Mouse (Mus musculus): ENCODE results near the gene Fgfr2. TPM values are rescaled to one million over a fixed set of nuclear protein-coding genes. Genes with fewer than 3 reads are reported as not detected.

Gene Fgfr2
- total and polyA plus RNA-seq, 2 experiments from 2014 or later, result 17.1 to 47.6 TPM

DNA sequence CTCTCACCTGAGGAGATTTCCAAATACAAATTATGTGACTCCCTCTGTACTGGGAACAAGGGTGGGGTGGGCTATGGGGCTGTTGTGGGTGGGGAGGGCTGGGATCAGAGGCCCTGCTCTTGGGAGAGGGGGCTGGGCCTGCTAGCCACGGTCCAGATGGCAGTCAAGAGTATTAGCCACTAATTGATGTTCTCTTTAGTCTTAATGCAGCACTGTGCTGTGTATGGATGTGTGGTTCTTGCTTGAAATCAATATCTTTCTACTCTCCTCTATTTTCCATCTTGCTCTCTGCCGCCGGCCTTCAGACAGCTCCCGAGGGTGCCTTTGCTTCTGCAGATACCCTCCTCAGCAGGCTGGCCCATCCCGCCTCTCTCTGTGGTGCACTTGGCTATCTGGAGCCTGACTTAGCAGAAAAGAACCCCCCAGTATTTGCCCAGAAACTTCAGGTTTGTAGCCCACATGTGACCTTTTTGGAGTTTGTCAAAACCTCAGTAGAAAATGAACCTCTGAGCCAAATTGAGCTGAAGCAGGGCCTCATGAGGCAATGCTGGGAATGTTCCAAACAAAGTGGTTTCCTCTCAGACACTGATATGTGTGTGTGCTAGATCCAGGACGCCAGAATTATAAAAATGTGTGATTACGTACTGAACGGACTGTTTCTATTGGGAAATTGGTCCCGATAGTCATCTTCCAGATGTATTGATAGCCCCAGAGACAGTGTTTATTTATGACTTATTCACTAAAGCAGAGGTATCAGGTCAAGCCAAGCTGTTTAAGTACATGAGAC lies 2379.7 kb downstream of the Fgfr2 start:
- TF ChIP-seq CTCF (IDR thresholded peaks at IDR 0.05; ENCODE audit: low read depth), result no peak
- Histone ChIP-seq H3K27ac (ENCODE audit: low read depth, low read length) (no peak overlapping the region), H3K9me3 (ENCODE audit: low read length) (no peaks in the 10 kb centered on the region), H3K4me1 (ENCODE audit: insufficient read depth) (no peaks in the 10 kb centered on the region), H3K27me3 (ENCODE audit: insufficient read depth, low read length) (no peaks in the 10 kb centered on the region), H3K36me3 (ENCODE audit: insufficient read depth) (peaks cover 79% of the 10 kb centered on the region), H3K4me2 (ENCODE audit: low read depth) (no peak overlapping the region), H3K4me3 (ENCODE audit: low read depth, low read length) (no peak overlapping the region), H3K9ac (no peak overlapping the region)
- ATAC-seq, result no peak
- no peak for DNase-seq
- WGBS, result 86% methylated on average over 9 of the region's 9 CpGs

DNA sequence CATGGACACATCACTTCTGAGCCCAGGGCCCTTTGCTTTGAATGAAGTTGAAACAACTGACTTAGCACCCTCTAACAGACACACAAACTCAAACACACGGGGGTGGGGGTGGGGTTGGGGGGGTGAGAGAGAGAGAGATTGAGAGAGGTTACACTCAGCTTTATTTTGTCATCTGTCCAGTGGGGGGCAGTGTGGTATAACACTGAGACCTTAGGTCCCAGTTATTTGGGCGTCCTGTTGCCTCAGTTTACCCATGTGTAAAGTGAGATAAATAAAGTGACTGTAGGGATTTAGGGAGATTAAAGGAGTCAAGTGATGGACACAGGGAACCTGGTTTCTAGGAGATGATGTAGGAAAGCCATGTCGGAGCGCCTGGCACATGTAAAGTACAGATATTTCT lies 2382.1 kb downstream of the Fgfr2 start:
- Histone ChIP-seq H3K9me3 (ENCODE audit: low read length) (no peaks in the 10 kb centered on the region), H3K9ac (no peak overlapping the region), H3K27ac (ENCODE audit: low read depth, low read length) (no peak overlapping the region), H3K4me1 (ENCODE audit: insufficient read depth) (no peaks in the 10 kb centered on the region), H3K4me2 (ENCODE audit: low read depth) (no peak overlapping the region), H3K36me3 (ENCODE audit: insufficient read depth) (peaks cover 92% of the 10 kb centered on the region), H3K27me3 (ENCODE audit: insufficient read depth, low read length) (no peaks in the 10 kb centered on the region), H3K4me3 (ENCODE audit: low read depth, low read length) (no peak overlapping the region)
- 79% methylated on average over 4 of the region's 4 CpGs for WGBS
- peak; percentile 36 for TF ChIP-seq CTCF (IDR thresholded peaks at IDR 0.05; ENCODE audit: low read depth)
- ATAC-seq (no peak), DNase-seq (no peak)

DNA sequence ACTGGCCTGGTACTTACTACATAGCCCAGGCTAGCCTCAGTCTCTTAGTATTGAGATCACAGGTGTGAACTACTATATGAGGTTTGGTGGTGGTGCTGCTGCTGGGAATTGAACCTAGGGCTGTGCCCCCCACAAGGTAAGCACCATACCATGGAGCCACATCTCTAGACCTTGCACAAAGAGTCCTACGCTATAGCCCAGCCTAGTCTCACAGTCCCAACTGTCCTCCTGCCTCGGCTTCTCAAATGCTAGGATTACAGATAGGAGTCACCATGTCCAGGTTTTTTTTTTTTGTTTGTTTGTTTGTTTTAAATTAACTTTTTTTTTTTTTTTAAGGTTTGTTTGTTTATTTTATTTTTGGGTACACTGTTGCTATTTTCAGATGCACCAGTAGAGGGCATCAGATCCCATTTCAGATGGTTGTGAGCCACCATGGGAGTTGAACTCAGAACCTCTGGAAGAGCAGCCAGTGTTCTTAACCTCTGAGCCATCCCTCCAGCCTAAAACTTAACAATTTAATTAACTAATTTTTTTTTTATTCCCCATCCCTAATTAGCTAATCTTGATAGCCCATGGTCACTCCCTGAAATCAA lies 2388.9 kb downstream of the Fgfr2 start:
- 93% methylated on average over 2 of the region's 2 CpGs for WGBS
- Histone ChIP-seq H3K4me3 (ENCODE audit: low read depth, low read length) (no peak overlapping the region), H3K27me3 (ENCODE audit: insufficient read depth, low read length) (no peaks in the 10 kb centered on the region), H3K27ac (ENCODE audit: low read depth, low read length) (no peak overlapping the region), H3K9ac (no peak overlapping the region), H3K36me3 (ENCODE audit: insufficient read depth) (peaks cover 67% of the 10 kb centered on the region), H3K4me2 (ENCODE audit: low read depth) (no peak overlapping the region), H3K9me3 (ENCODE audit: low read length) (no peaks in the 10 kb centered on the region), H3K4me1 (ENCODE audit: insufficient read depth) (0 out of 2 replicates have a peak, but pooled peaks cover 7% of the 10 kb centered on the region)
- ATAC-seq (no peak), DNase-seq (no peak)
- TF ChIP-seq CTCF (IDR thresholded peaks at IDR 0.05; ENCODE audit: low read depth), result peak; percentile 49

DNA sequence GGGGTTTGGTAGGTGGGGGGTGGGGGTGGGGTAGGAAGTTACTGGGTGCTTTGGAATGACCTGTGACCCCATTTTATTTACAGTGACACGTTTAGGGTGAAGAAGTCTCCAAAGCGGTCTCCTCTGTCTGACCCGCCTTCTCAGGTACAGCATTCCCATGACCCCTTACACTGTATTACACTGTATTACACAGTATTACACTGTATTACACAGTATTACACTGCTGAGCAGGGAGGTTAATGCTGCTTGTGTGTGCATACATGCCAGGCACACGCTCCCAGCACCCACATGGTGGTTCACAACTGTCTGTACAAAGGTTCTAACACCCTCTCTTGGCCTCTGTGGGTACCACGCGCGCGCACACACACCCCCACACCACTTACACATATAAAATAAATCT lies 2389.7 kb downstream of the Fgfr2 start:
- TF ChIP-seq CTCF (IDR thresholded peaks at IDR 0.05; ENCODE audit: low read depth), result no peak
- no peak overlapping the region for H3K27ac ChIP-seq (ENCODE audit: low read depth, low read length)

DNA sequence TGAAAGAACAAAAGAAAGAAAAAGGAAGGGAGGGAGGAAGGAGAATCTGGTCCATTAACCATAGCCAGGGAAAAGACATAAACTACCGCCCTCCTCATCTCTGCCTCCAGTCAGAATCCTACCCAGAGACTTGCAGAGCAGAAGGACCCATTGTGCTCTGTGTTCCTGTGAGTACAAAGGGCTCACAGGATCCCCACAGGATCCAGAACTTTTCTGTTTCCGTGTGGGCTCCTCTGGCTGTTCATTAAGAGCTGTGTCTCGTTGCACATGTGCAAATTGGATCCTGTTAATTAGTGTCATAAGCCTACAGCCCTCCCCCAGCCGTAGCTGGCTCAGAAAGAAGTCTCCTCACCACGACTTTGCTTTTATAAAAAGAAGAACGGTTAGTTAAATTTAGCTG lies 2390.2 kb downstream of the Fgfr2 start:
- no peak overlapping the region for H3K4me2 ChIP-seq (ENCODE audit: low read depth)
- no peak for TF ChIP-seq CTCF (IDR thresholded peaks at IDR 0.05; ENCODE audit: low read depth)
- 10% methylated on average over 6 of the region's 6 CpGs for WGBS
- no peaks in the 10 kb centered on the region for H3K9me3 ChIP-seq (ENCODE audit: low read length)
- 0 out of 2 replicates have a peak overlapping the region, but pooled peaks have one; percentile 22 for H3K27ac ChIP-seq (ENCODE audit: low read depth, low read length)
- no peaks in the 10 kb centered on the region for H3K27me3 ChIP-seq (ENCODE audit: insufficient read depth, low read length)
- peak; percentile 46; the same call in 1 of the 2 replicates for ATAC-seq
- H3K9ac ChIP-seq, result no peak overlapping the region
- DNase-seq, result no peak
- H3K4me3 ChIP-seq (ENCODE audit: low read depth, low read length), result no peak overlapping the region
- H3K36me3 ChIP-seq (ENCODE audit: insufficient read depth), result peaks cover 71% of the 10 kb centered on the region
- H3K4me1 ChIP-seq (ENCODE audit: insufficient read depth), result 0 out of 2 replicates have a peak, but pooled peaks cover 7% of the 10 kb centered on the region

More for the DNA sequence above, 2389.7 kb downstream of the Fgfr2 start:
- Histone ChIP-seq H3K9ac (no peak overlapping the region), H3K27me3 (ENCODE audit: insufficient read depth, low read length) (no peaks in the 10 kb centered on the region), H3K36me3 (ENCODE audit: insufficient read depth) (peaks cover 71% of the 10 kb centered on the region), H3K9me3 (ENCODE audit: low read length) (no peaks in the 10 kb centered on the region), H3K4me2 (ENCODE audit: low read depth) (no peak overlapping the region), H3K4me3 (ENCODE audit: low read depth, low read length) (no peak overlapping the region), H3K4me1 (ENCODE audit: insufficient read depth) (0 out of 2 replicates have a peak, but pooled peaks cover 7% of the 10 kb centered on the region)
- DNase-seq (no peak), ATAC-seq (no peak)
- 89% methylated on average over 8 of the region's 8 CpGs for WGBS

DNA sequence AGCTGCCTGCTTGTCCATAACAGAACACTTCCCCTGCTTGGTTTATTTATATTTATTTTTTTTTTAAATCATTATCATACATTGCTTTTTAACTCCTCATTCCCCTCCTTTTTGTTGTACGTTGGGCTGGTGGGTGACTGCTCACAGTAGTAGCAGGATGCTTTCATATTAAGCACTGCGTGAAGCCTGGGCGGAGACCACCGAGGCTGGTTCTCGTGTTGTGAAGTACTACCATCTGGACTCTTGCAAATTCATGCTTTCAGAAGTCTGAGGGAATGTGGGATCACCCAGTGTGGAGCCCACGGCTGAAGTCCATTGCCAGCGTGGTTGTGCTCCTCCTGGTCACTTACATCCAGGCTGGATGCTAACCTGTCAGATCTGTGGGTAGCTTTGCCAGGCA lies 2391.4 kb downstream of the Fgfr2 start:
- Histone ChIP-seq H3K4me1 (ENCODE audit: insufficient read depth) (0 out of 2 replicates have a peak, but pooled peaks cover 7% of the 10 kb centered on the region), H3K9me3 (ENCODE audit: low read length) (no peaks in the 10 kb centered on the region), H3K4me3 (ENCODE audit: low read depth, low read length) (no peak overlapping the region), H3K4me2 (ENCODE audit: low read depth) (no peak overlapping the region), H3K9ac (no peak overlapping the region), H3K36me3 (ENCODE audit: insufficient read depth) (peaks cover 61% of the 10 kb centered on the region), H3K27ac (ENCODE audit: low read depth, low read length) (no peak overlapping the region), H3K27me3 (ENCODE audit: insufficient read depth, low read length) (no peaks in the 10 kb centered on the region)
- ATAC-seq (peak; percentile 66), DNase-seq (no peak)
- TF ChIP-seq CTCF (IDR thresholded peaks at IDR 0.05; ENCODE audit: low read depth), result no peak
- WGBS, result 41% methylated on average over 7 of the region's 7 CpGs

DNA sequence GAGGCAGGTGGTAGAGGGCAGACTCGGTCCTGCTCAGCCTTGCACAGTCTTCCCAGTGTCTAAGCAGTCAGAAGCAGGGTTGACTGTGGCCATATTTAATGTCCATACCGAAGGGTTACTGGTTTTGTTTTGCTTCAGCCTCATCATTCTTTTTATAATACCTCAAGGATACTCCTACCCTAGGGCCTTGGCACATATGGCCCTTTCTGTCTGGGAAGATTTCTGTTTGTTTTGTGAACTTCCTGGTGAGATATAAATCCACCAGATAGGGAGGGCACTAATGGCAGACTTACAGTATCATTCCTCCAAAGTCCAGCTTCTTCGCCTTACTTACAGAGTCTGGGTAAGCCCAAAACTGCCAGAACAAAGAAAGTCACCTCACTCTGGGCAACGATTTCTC lies 2395.6 kb downstream of the Fgfr2 start:
- ATAC-seq, result no peak
- H3K27me3 ChIP-seq (ENCODE audit: insufficient read depth, low read length), result no peaks in the 10 kb centered on the region
- no peak for DNase-seq
- H3K9me3 ChIP-seq (ENCODE audit: low read length), result no peaks in the 10 kb centered on the region
- no peak overlapping the region for H3K27ac ChIP-seq (ENCODE audit: low read depth, low read length)
- H3K36me3 ChIP-seq (ENCODE audit: insufficient read depth), result peaks cover 30% of the 10 kb centered on the region
- 0 out of 2 replicates have a peak, but pooled peaks cover 3% of the 10 kb centered on the region for H3K4me1 ChIP-seq (ENCODE audit: insufficient read depth)
- 91% methylated on average over 4 of the region's 4 CpGs for WGBS
- H3K4me3 ChIP-seq (ENCODE audit: low read depth, low read length), result no peak overlapping the region
- no peak for TF ChIP-seq CTCF (IDR thresholded peaks at IDR 0.05; ENCODE audit: low read depth)
- no peak overlapping the region for H3K9ac ChIP-seq
- no peak overlapping the region for H3K4me2 ChIP-seq (ENCODE audit: low read depth)

All from forebrain, postnatal 0 days (tissue).